Mouse (Mus musculus): ENCODE data around the gene Sigirr.

DNA sequence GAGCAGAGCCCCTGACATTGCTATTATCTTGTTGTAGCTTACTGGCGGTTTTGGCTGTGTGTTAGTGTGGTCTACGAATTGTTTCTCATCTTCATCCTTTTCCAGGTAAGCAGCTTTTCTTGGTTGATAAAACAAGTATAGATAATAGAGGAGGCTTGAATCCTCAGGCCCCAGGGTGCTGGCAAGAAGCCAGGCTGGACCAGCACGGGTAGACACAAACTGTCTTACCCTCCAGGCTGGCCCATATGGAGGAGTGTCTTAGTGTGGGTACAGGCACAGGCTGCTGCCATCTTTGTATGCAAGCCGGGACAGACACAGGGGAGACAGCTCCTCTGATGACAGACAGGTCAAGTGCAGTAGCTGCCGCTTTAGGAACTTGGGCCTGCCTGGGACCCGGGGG is 46.7 kb upstream of the Sigirr start:
- TF ChIP-seq EP300 (optimal IDR thresholded peaks at IDR 0.05): no peak
- TF ChIP-seq CTCF (IDR thresholded peaks at IDR 0.05; ENCODE audit: low read depth): no peak

Measured in stomach, postnatal 0 days (tissue).